Mouse (Mus musculus): ENCODE measurements around the gene Eftud2. TPM values are rescaled to one million over a fixed set of nuclear protein-coding genes. Genes with fewer than 3 reads are reported as not detected.

Eftud2 gene
- polyA plus RNA-seq, 1 experiment from 2014 or later = 149 TPM

GRCm38 (mm10) chr11:102803453-102803852 is 77.3 kb downstream of the Eftud2 start:
- no peak for ATAC-seq (ENCODE audit: low FRiP score)

GRCm38 (mm10) chr11:102794157-102794556 is 86.6 kb downstream of the Eftud2 start:
- Histone ChIP-seq H3K27ac (no peak overlapping the region), H3K4me1 (replicated peaks) (peaks cover 6% of the 10 kb centered on the region; the same call in 1 of the 2 replicates), H3K36me3 (peaks cover 11% of the 10 kb centered on the region), H3K9ac (no peak overlapping the region), H3K4me3 (no peak overlapping the region), H3K4me2 (no peak overlapping the region), H3K9me3 (no peaks in the 10 kb centered on the region), H3K27me3 (no peaks in the 10 kb centered on the region)
- WGBS = 67% methylated on average over 8 of the region's 8 CpGs
- no peak for ATAC-seq (ENCODE audit: low FRiP score)

More at GRCm38 (mm10) chr11:102803453-102803852, 77.3 kb downstream of the Eftud2 start:
- H3K4me3 ChIP-seq = no peak overlapping the region
- 84% methylated on average over 5 of the region's 5 CpGs for WGBS
- H3K27ac ChIP-seq = no peak overlapping the region
- H3K9ac ChIP-seq = no peak overlapping the region
- no peak overlapping the region for H3K4me2 ChIP-seq
- peaks cover 49% of the 10 kb centered on the region for H3K36me3 ChIP-seq
- H3K9me3 ChIP-seq = no peaks in the 10 kb centered on the region
- no peaks in the 10 kb centered on the region for H3K4me1 ChIP-seq (replicated peaks)
- H3K27me3 ChIP-seq = no peaks in the 10 kb centered on the region

DNA sequence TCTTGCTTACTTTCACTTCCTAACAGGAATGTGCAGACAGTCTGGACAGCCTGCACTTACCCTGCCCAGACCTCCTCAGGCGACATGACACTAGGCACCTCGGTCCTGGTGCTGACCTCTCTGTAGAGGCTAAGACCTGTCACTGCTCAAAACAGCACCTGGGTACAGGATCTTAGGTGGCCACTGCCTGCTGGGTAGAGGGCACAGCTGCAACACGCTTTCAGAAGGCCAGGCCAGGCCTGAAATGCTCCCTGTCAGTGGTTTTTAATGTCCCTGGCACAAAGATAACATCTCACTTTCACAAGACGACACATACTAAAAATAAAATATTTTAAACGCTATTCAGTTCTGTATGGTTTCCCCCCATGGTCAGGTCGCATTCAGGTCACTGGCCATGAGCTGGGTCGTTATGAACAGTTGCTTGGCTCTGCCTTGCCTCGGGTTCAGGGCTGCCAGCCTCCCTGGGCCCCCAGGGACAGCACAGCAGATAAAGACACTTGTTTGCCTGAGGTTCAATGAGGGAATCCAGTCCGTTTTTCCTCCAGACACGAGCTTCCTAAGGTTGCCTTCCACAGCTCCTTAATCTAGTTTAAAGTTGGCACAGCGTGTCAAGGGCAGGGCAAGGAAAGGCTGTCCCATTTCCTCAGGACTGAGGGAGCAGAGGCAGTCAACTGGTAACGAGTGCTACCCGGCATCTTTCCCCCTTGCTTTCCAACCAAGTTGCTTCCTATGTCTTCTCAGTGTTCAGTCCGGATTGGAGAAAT is 88.9 kb downstream of the Eftud2 start:
- WGBS = 66% methylated on average over 14 of the region's 14 CpGs
- H3K9ac ChIP-seq = peak overlapping the region; percentile 6; the same call in 1 of the 2 replicates
- no peak overlapping the region for H3K4me3 ChIP-seq
- no peaks in the 10 kb centered on the region for H3K27me3 ChIP-seq
- H3K9me3 ChIP-seq = no peaks in the 10 kb centered on the region
- peaks cover 4% of the 10 kb centered on the region; the same call in 1 of the 2 replicates for H3K36me3 ChIP-seq
- H3K4me2 ChIP-seq = no peak overlapping the region
- ATAC-seq (ENCODE audit: low FRiP score) = no peak
- H3K27ac ChIP-seq = no peak overlapping the region
- peaks cover 6% of the 10 kb centered on the region; the same call in 1 of the 2 replicates for H3K4me1 ChIP-seq (replicated peaks)

Other genes starting within 250 kb of the Eftud2 start
- 0.04 and 0.18 TPM in 2 replicates for gene Meioc, start 217.3 kb downstream of the Eftud2 start, polyA plus RNA-seq (2015; fragmentation: Nextera tagmentation; extraction: Ambion mirVana)
- 38.4 and 39.4 TPM in 2 replicates for gene Ccdc43, start 183.2 kb downstream of the Eftud2 start, polyA plus RNA-seq (2015; fragmentation: Nextera tagmentation; extraction: Ambion mirVana)
- 27.6 and 35.7 TPM in 2 replicates for gene Adam11, start 119.5 kb downstream of the Eftud2 start, polyA plus RNA-seq (2015; fragmentation: Nextera tagmentation; extraction: Ambion mirVana)
- 43.8 and 44.8 TPM in 2 replicates for gene Gjc1, start 61.3 kb downstream of the Eftud2 start, polyA plus RNA-seq (2015; fragmentation: Nextera tagmentation; extraction: Ambion mirVana)
- gene Higd1b, start 45.1 kb downstream of the Eftud2 start, polyA plus RNA-seq (2015; fragmentation: Nextera tagmentation; extraction: Ambion mirVana) = 2.4 and 4.2 TPM in 2 replicates
- gene Ccdc103, start 219 bp upstream of the Eftud2 start, polyA plus RNA-seq (2015; fragmentation: Nextera tagmentation; extraction: Ambion mirVana) = 2.0 TPM in 2 replicates
- not detected in 2 replicates for gene Fam187a, start 4.2 kb upstream of the Eftud2 start, polyA plus RNA-seq (2015; fragmentation: Nextera tagmentation; extraction: Ambion mirVana)
- 0.12 and 0.18 TPM in 2 replicates for gene Gfap, start 19.9 kb upstream of the Eftud2 start, polyA plus RNA-seq (2015; fragmentation: Nextera tagmentation; extraction: Ambion mirVana)
- 2.4 and 2.6 TPM in 2 replicates for gene Kif18b, start 44.1 kb upstream of the Eftud2 start, polyA plus RNA-seq (2015; fragmentation: Nextera tagmentation; extraction: Ambion mirVana)
- gene C1ql1, start 65.7 kb upstream of the Eftud2 start, polyA plus RNA-seq (2015; fragmentation: Nextera tagmentation; extraction: Ambion mirVana) = 5.2 and 5.7 TPM in 2 replicates
- gene Nmt1, start 147.2 kb upstream of the Eftud2 start, polyA plus RNA-seq (2015; fragmentation: Nextera tagmentation; extraction: Ambion mirVana) = 37.8 and 44.5 TPM in 2 replicates
- 164 and 165 TPM in 2 replicates for gene Dcakd, start 147.3 kb upstream of the Eftud2 start, polyA plus RNA-seq (2015; fragmentation: Nextera tagmentation; extraction: Ambion mirVana)
- 1.5 and 1.9 TPM in 2 replicates for gene Plcd3, start 220.7 kb upstream of the Eftud2 start, polyA plus RNA-seq (2015; fragmentation: Nextera tagmentation; extraction: Ambion mirVana)
- 7.3 and 9.0 TPM in 2 replicates for gene Acbd4, start 220.7 kb upstream of the Eftud2 start, polyA plus RNA-seq (2015; fragmentation: Nextera tagmentation; extraction: Ambion mirVana)
- 3.6 and 4.3 TPM in 2 replicates for gene Hexim1, start 235.2 kb upstream of the Eftud2 start, polyA plus RNA-seq (2015; fragmentation: Nextera tagmentation; extraction: Ambion mirVana)

Measured in hindbrain, embryonic 13.5 days (tissue).